Comparison of ENCODE assay signal across 8 mouse cellular contexts in the genomic region with DNA sequence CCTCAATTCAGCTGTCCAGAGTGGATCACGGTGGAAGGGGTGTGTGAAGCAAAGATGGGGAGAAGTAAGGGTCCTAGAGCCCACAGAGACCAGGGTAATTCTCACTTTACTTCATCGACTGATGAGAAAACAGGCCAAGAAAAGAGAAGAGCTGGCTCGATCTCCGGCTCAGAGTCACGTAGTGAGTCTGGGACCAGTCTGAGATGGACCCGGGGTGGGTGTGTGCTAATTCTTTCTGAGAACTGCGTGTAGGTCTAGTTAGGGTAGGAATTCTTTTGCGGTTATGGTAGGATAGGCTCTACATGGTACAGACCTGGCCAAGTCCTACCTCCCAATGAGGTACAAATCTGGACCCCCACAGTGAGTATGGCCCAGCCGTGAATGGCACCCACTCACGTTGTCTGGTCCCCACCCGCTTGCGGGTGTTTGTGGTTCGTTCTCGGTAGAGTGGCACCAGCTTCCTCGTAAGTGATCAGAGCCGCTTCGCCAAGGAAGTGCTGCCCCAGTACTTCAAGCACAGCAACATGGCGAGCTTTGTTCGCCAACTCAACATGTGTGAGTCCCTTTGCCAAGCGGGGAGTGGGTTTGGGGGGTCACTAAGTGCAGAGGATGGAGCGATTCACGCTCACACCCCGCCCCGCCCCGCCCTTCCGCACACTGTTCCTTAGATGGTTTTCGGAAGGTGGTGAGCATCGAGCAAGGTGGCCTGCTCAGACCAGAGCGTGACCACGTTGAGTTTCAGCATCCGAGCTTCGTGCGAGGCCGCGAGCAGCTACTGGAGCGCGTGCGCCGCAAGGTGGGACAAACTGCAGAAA. TPM values are rescaled to one million over a fixed set of nuclear protein-coding genes. Genes with fewer than 3 reads are reported as not detected.
A peak's percentile ranks its signal among the peaks of the same experiment; 100 is the strongest.
DNase-seq lines count a peak whose midpoint lies in the region; ATAC-seq and TF ChIP-seq lines count a peak whose summit lies in the region.

No protein-coding gene starts in this region.

- H3K9ac ChIP-seq in kidney, embryonic 14.5 days (ENCODE audit: low read depth, low read length): peak overlapping the region; percentile 45; the same call in 1 of the 2 replicates
- no peak overlapping the region; the same call in none of the 2 replicates for H3K9ac ChIP-seq in hindbrain, embryonic 14.5 days
- H3K9ac ChIP-seq in midbrain, embryonic 16.5 days (ENCODE audit: low read depth, low read length): peak overlapping the region; percentile 70

- DNase-seq in kidney, adult 8-10 months: no peak
- no peak for DNase-seq in hindbrain, embryonic 14.5 days (ENCODE audit: low spot score)
- no peak for DNase-seq in layer of hippocampus, adult 9-11 months
- no peak for DNase-seq in urinary bladder, postnatal 4 days (ENCODE audit: low spot score in 2 of 2)
- DNase-seq in frontal cortex, postnatal 25 days (ENCODE audit: low spot score in 2 of 2): no peak

- H3K9me3 ChIP-seq in kidney, embryonic 14.5 days (ENCODE audit: control insufficient read depth, low read length): peaks cover 4% of the 10 kb centered on the region; the same call in 1 of the 2 replicates
- H3K9me3 ChIP-seq in hindbrain, embryonic 14.5 days (ENCODE audit: control insufficient read depth, low read length): no peaks in the 10 kb centered on the region
- no peaks in the 10 kb centered on the region for H3K9me3 ChIP-seq in midbrain, embryonic 16.5 days (replicated peaks; ENCODE audit: control insufficient read depth, low read length, poor library complexity, severe bottlenecking)

- H3K27ac ChIP-seq in kidney, embryonic 14.5 days (ENCODE audit: low read depth, low read length): no peak overlapping the region
- no peak overlapping the region for H3K27ac ChIP-seq in cortical plate, adult 2 months (ENCODE audit: insufficient read depth, low read length)
- H3K27ac ChIP-seq in hindbrain, embryonic 14.5 days: no peak overlapping the region
- H3K27ac ChIP-seq in midbrain, embryonic 16.5 days (ENCODE audit: low read length): no peak overlapping the region

- H3K4me1 ChIP-seq in kidney, embryonic 14.5 days (ENCODE audit: control insufficient read depth, insufficient read depth, low read length): peaks cover 20% of the 10 kb centered on the region
- no peaks in the 10 kb centered on the region; the same call in 1 of the 2 replicates for H3K4me1 ChIP-seq in cortical plate, adult 2 months (ENCODE audit: control insufficient read depth, insufficient read depth, low read length)
- H3K4me1 ChIP-seq in hindbrain, embryonic 14.5 days (replicated peaks; ENCODE audit: control insufficient read depth, insufficient read depth, low read length): peaks cover 27% of the 10 kb centered on the region
- H3K4me1 ChIP-seq in midbrain, embryonic 16.5 days (ENCODE audit: control insufficient read depth, insufficient read depth, low read length): peaks cover 21% of the 10 kb centered on the region

- no peaks in the 10 kb centered on the region for H3K36me3 ChIP-seq in kidney, embryonic 14.5 days (ENCODE audit: control insufficient read depth, insufficient read depth, low read length)
- H3K36me3 ChIP-seq in hindbrain, embryonic 14.5 days (replicated peaks; ENCODE audit: control insufficient read depth, insufficient read depth): no peaks in the 10 kb centered on the region
- H3K36me3 ChIP-seq in midbrain, embryonic 16.5 days (ENCODE audit: control insufficient read depth, insufficient read depth, low read length): no peaks in the 10 kb centered on the region

- peak overlapping the region; percentile 46 for H3K4me3 ChIP-seq in kidney, embryonic 14.5 days (ENCODE audit: low read length)
- H3K4me3 ChIP-seq in cortical plate, adult 2 months (ENCODE audit: insufficient read depth, low read length): peak overlapping the region; percentile 25
- H3K4me3 ChIP-seq in hindbrain, embryonic 14.5 days (replicated peaks; ENCODE audit: low read length): peak overlapping the region; percentile 41
- peak overlapping the region; percentile 49 for H3K4me3 ChIP-seq in midbrain, embryonic 16.5 days (ENCODE audit: low read depth, low read length)

- TF ChIP-seq CTCF in cortical plate, adult 2 months (IDR thresholded peaks at IDR 0.05; ENCODE audit: extremely low read depth, insufficient read depth, low read length): no peak

- WGBS in kidney, embryonic 14.5 days: 3% methylated on average over 39 of the region's 39 CpGs
- WGBS in hindbrain, embryonic 14.5 days: 2% methylated on average over 39 of the region's 39 CpGs
- 2% methylated on average over 39 of the region's 39 CpGs for WGBS in midbrain, embryonic 16.5 days

- peaks cover 95% of the 10 kb centered on the region for H3K27me3 ChIP-seq in kidney, embryonic 14.5 days (ENCODE audit: control insufficient read depth, insufficient read depth, low read length)
- peaks cover 93% of the 10 kb centered on the region for H3K27me3 ChIP-seq in hindbrain, embryonic 14.5 days (ENCODE audit: control insufficient read depth, insufficient read depth, low read length)
- peaks cover 84% of the 10 kb centered on the region for H3K27me3 ChIP-seq in midbrain, embryonic 16.5 days (ENCODE audit: control insufficient read depth, insufficient read depth, low read depth, low read length)

- no peak for ATAC-seq in kidney, embryonic 14.5 days (ENCODE audit: low FRiP score, low TSS enrichment)
- no peak for ATAC-seq in hindbrain, embryonic 14.5 days (ENCODE audit: low FRiP score)
- no peak for ATAC-seq in midbrain, embryonic 16.5 days

- no peak for TF ChIP-seq POLR2A in cortical plate, adult 2 months (IDR thresholded peaks at IDR 0.05; ENCODE audit: extremely low read depth, insufficient read depth, low read length)

- H3K4me2 ChIP-seq in kidney, embryonic 14.5 days (replicated peaks; ENCODE audit: low read depth, low read length): peak overlapping the region; percentile 92
- H3K4me2 ChIP-seq in hindbrain, embryonic 14.5 days (replicated peaks): peak overlapping the region; percentile 58
- H3K4me2 ChIP-seq in midbrain, embryonic 16.5 days (ENCODE audit: low read length): peak overlapping the region; percentile 94

RNA-seq across cellular contexts. Expression of a gene that starts 0.7 kb away (rescaled TPM):
- not detected in 2 replicates for polyA plus RNA-seq in kidney, embryonic 14.5 days (2014; fragmentation: Nextera tagmentation; extraction: Ambion mirVana)
- 25.1 and 29.2 TPM in 2 replicates for polyA plus RNA-seq in cortical plate, adult 2 months (2012; rRNA removed)
- polyA plus RNA-seq in hindbrain, embryonic 14.5 days (2014; fragmentation: Nextera tagmentation; extraction: Ambion mirVana): 0.63 and 0.79 TPM in 2 replicates
- 0.35 and 0.40 TPM in 2 replicates for polyA plus RNA-seq in midbrain, embryonic 16.5 days (2015; fragmentation: Nextera tagmentation; extraction: Ambion mirVana)

RNA-seq across cellular contexts. Expression of a gene that starts 5.6 kb away (rescaled TPM):
- 0.85 and 1.1 TPM in 2 replicates for polyA plus RNA-seq in kidney, embryonic 14.5 days (2014; fragmentation: Nextera tagmentation; extraction: Ambion mirVana)
- polyA plus RNA-seq in cortical plate, adult 2 months (2012; rRNA removed): 14.3 and 15.5 TPM in 2 replicates
- polyA plus RNA-seq in hindbrain, embryonic 14.5 days (2014; fragmentation: Nextera tagmentation; extraction: Ambion mirVana): 4.0 and 4.3 TPM in 2 replicates
- 4.5 and 4.7 TPM in 2 replicates for polyA plus RNA-seq in midbrain, embryonic 16.5 days (2015; fragmentation: Nextera tagmentation; extraction: Ambion mirVana)

RNA-seq across cellular contexts. Expression of a gene that starts 5.9 kb away (rescaled TPM):
- polyA plus RNA-seq in kidney, embryonic 14.5 days (2014; fragmentation: Nextera tagmentation; extraction: Ambion mirVana): 1.5 and 1.9 TPM in 2 replicates
- 2.0 and 2.2 TPM in 2 replicates for polyA plus RNA-seq in cortical plate, adult 2 months (2012; rRNA removed)
- polyA plus RNA-seq in hindbrain, embryonic 14.5 days (2014; fragmentation: Nextera tagmentation; extraction: Ambion mirVana): 1.2 and 2.0 TPM in 2 replicates
- 0.82 and 1.1 TPM in 2 replicates for polyA plus RNA-seq in midbrain, embryonic 16.5 days (2015; fragmentation: Nextera tagmentation; extraction: Ambion mirVana)

RNA-seq across cellular contexts. Expression of a gene that starts 5.9 kb away (rescaled TPM):
- polyA plus RNA-seq in kidney, embryonic 14.5 days (2014; fragmentation: Nextera tagmentation; extraction: Ambion mirVana): 13.1 and 15.7 TPM in 2 replicates
- 7.6 and 8.3 TPM in 2 replicates for polyA plus RNA-seq in cortical plate, adult 2 months (2012; rRNA removed)
- polyA plus RNA-seq in hindbrain, embryonic 14.5 days (2014; fragmentation: Nextera tagmentation; extraction: Ambion mirVana): 15.2 and 17.4 TPM in 2 replicates
- 12.8 and 14.0 TPM in 2 replicates for polyA plus RNA-seq in midbrain, embryonic 16.5 days (2015; fragmentation: Nextera tagmentation; extraction: Ambion mirVana)

RNA-seq across cellular contexts. Expression of a gene that starts 15.4 kb away (rescaled TPM):
- 6.9 and 7.3 TPM in 2 replicates for polyA plus RNA-seq in kidney, embryonic 14.5 days (2014; fragmentation: Nextera tagmentation; extraction: Ambion mirVana)
- polyA plus RNA-seq in cortical plate, adult 2 months (2012; rRNA removed): 5.2 and 5.5 TPM in 2 replicates
- 8.7 and 11.5 TPM in 2 replicates for polyA plus RNA-seq in hindbrain, embryonic 14.5 days (2014; fragmentation: Nextera tagmentation; extraction: Ambion mirVana)
- 5.8 and 8.9 TPM in 2 replicates for polyA plus RNA-seq in midbrain, embryonic 16.5 days (2015; fragmentation: Nextera tagmentation; extraction: Ambion mirVana)

Comparison
In these comparisons a context has a peak if more than half of its experiments do, and no peak if none do; other contexts are left out.
1. RNA of a gene that starts 0.7 kb away (polyA plus RNA-seq): 25.1 to 29.2 TPM in cortical plate, adult 2 months; 0.63 to 0.79 TPM in hindbrain, embryonic 14.5 days, 0.35 to 0.40 TPM in midbrain, embryonic 16.5 days and not detected in kidney, embryonic 14.5 days; every median in the first group is over 10 times any median in the second.
2. Peak in every context shown above with its lines, with median percentiles within 50 percentile points of each other: H3K4me2 ChIP-seq and H3K4me3 ChIP-seq.